Mouse (Mus musculus): Measurements from ENCODE around the gene 2410131K14Rik.

DNA sequence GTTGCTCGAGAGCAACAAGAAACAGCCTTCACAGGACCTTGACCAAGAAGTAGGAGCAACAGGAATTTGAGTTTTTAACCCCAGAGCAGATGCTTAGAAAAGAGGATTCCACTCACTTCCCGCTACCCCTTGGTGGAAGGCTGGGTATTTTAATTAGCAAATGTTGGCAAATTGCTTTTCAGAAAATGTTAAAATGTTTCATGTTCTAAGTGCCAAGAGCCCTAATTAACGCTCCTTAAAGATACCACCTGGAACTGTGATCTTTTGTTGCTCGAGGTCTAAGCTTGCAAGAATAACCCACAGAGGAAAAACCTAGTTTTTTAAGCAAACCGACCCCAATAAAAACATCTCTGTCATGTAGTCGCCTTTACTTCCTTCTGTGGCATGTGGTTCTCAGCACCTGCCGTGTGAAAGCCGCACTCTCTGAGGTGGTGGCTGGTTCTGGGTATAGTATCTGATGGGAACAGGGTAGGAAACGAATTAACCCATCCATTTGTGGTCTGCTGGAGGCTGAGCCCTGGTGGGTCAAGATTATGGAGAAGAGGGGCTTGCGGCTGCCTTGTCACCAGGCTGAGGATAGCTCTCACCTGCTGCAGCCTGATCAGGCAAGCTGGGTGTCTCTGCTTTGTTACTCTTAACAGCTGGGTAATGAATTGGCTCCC, 26.6 kb downstream of the 2410131K14Rik start:
- TF ChIP-seq POLR2A (IDR thresholded peaks at IDR 0.05; ENCODE audit: insufficient read depth, low read length) (no peak), CTCF (IDR thresholded peaks at IDR 0.05; ENCODE audit: low read depth, low read length) (no peak), EP300 (IDR thresholded peaks at IDR 0.05; ENCODE audit: insufficient read depth, low read depth, low read length) (no peak)
